Comparison of ENCODE assay signal across 10 mouse cellular contexts in the genomic region with DNA sequence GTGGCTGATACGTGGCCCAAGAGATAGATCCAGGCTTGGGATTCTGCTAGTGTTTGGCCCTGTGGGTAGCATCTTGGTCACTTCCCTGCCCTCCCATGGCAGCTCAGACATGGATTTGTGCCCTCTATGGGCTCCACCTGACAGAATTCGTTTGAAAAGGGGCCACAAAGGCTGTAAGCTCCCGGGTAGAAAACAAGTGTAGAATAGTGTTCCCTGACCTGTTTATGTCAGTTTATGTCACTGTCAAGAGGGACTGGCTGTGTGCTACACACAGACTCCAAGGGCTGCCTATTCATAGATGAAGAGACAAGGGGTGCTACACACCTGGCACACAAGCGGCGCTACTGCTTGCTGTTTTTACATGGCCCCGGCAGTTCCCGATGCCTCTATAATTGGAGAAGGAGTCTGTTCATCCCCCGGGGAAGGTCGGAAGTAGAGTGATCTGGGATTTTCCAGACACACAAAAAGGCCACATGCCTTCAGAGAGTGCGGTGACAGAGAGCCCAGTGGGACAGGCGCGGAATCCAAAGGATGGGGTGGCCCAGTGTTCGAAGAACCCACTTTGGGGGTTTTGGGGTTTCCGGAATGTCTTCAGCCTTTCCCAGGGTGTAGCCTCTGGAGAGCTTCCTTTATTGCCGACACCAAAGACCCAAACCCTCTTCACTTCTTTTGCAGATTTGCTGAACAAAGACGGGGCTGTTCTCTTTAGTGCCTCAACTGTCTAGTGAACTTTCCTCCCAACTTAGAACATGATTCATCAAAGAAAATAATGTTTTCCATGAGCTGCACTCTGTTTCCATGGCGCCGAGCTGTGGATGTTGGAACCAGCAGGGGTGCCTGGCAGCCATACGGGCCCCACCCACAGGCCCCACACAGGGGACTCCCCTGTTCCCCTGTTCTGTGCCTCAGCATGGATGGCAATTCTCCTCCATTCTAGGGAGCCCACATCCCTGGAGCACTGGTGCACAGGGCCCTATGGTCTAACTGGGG. TPM values are rescaled to one million over a fixed set of nuclear protein-coding genes. Genes with fewer than 3 reads are reported as not detected.
DNase-seq lines count a peak whose midpoint lies in the region; ATAC-seq lines count a peak whose summit lies in the region.
"Had no signal": no experiment of that assay in that cellular context is flagged by ENCODE, and none has a peak within 500 bp of the region (broad histone marks: within the 10 kb centered on the region; RNA-seq: fewer than 3 reads in every experiment).

No protein-coding gene starts in this region.

- peaks cover 12% of the 10 kb centered on the region; the same call in 1 of the 2 replicates for H3K27me3 ChIP-seq in midbrain, embryonic 10.5 days (ENCODE audit: low read depth, poor library complexity, severe bottlenecking)
- no peaks in the 10 kb centered on the region for H3K27me3 ChIP-seq in midbrain, embryonic 15.5 days (replicated peaks)

- peaks cover 40% of the 10 kb centered on the region for H3K4me1 ChIP-seq in midbrain, embryonic 10.5 days
- H3K4me1 ChIP-seq in midbrain, embryonic 15.5 days: peaks cover 14% of the 10 kb centered on the region

- no peak overlapping the region for H3K4me3 ChIP-seq in midbrain, embryonic 10.5 days
- no peak overlapping the region for H3K4me3 ChIP-seq in midbrain, embryonic 15.5 days
- H3K4me3 ChIP-seq: erythroblast, embryonic 14.5 days had no signal

- peak; percentile 9 for DNase-seq in midbrain, embryonic 10.5 days (ENCODE audit: low spot score)
- peak; percentile 65 for DNase-seq in gastrocnemius, postnatal 14 days
- DNase-seq in left cerebral cortex, adult 18-20 months (ENCODE audit: low spot score in 2 of 2): peak; percentile 57 to 70
- peak; percentile 72 for DNase-seq in right cerebral cortex, postnatal 25 days
- no peak for DNase-seq in B cell, adult 2 months
- no peak for DNase-seq in c-Kit-positive CD71-positive TER-119-positive erythroid progenitor cells, embryonic 14.5 days (ENCODE audit: low spot score)

- H3K36me3 ChIP-seq in midbrain, embryonic 10.5 days: no peaks in the 10 kb centered on the region
- H3K36me3 ChIP-seq in midbrain, embryonic 15.5 days (replicated peaks): no peaks in the 10 kb centered on the region
- H3K36me3 ChIP-seq: G1E had no signal

- no peak overlapping the region for H3K4me2 ChIP-seq in midbrain, embryonic 15.5 days

- H3K9me3 ChIP-seq in midbrain, embryonic 10.5 days (replicated peaks): no peaks in the 10 kb centered on the region
- no peaks in the 10 kb centered on the region for H3K9me3 ChIP-seq in midbrain, embryonic 15.5 days
- H3K9me3 ChIP-seq: G1E had no signal

- intact Hi-C loops in gastrocnemius, postnatal 14 days (cut with DNase I; ENCODE audit: low total_unique reads): loop anchor here (10.0 kb wide), 1 partner anchor 275 kb away; no protein-coding TSS in a partner anchor

- 85% methylated on average over 19 of the region's 19 CpGs for WGBS in midbrain, embryonic 10.5 days
- 78% methylated on average over 19 of the region's 19 CpGs for WGBS in midbrain, embryonic 15.5 days

- no peak overlapping the region for H3K9ac ChIP-seq in midbrain, embryonic 15.5 days

- ATAC-seq in midbrain, embryonic 15.5 days (replicated peaks): no peak
- no peak for ATAC-seq in megakaryocyte-erythroid progenitor cell, adult 5-6 weeks (replicated peaks; ENCODE audit: low FRiP score, low TSS enrichment, poor library complexity, severe bottlenecking)

- H3K27ac ChIP-seq in midbrain, embryonic 10.5 days (replicated peaks): no peak overlapping the region
- H3K27ac ChIP-seq in midbrain, embryonic 15.5 days: no peak overlapping the region

RNA-seq across cellular contexts. Expression of a gene that starts 4.0 kb away (rescaled TPM):
- 8.0 and 14.7 TPM in 2 replicates for polyA plus RNA-seq in midbrain, embryonic 10.5 days (2016; fragmentation: Nextera tagmentation; extraction: Ambion mirVana)
- 20.0 and 22.1 TPM in 2 replicates for polyA plus RNA-seq in midbrain, embryonic 15.5 days (2015; fragmentation: Nextera tagmentation; extraction: Ambion mirVana)
- total RNA-seq in gastrocnemius, postnatal 14 days (2021): 100 to 1,000 TPM; 223 to 260 TPM
- total RNA-seq in left cerebral cortex, adult 18-20 months (2021): 10 to 100 TPM; 48.6 to 52.8 TPM
- not detected in 2 replicates for total RNA-seq in megakaryocyte-erythroid progenitor cell, adult 5-6 weeks (2014; fragmentation: Nextera tagmentation)
- total RNA-seq in megakaryocyte-erythroid progenitor cell, adult 5-6 weeks (2017): not detected in 2 replicates
- polyA plus RNA-seq: erythroblast, embryonic 14.5 days; G1E had no signal

Comparison
In these comparisons a context has a peak if more than half of its experiments do, and no peak if none do; other contexts are left out.
1. DNase-seq: peak in midbrain, embryonic 10.5 days (single experiment), gastrocnemius, postnatal 14 days (single experiment), left cerebral cortex, adult 18-20 months (2 of 2) and right cerebral cortex, postnatal 25 days (single experiment); none in B cell, adult 2 months (0 of 2) and c-Kit-positive CD71-positive TER-119-positive erythroid progenitor cells, embryonic 14.5 days (single experiment).
2. RNA of a gene that starts 4.0 kb away (total RNA-seq): 223 to 260 TPM in gastrocnemius, postnatal 14 days and 48.6 to 52.8 TPM in left cerebral cortex, adult 18-20 months; not detected in megakaryocyte-erythroid progenitor cell, adult 5-6 weeks; every median in the first group is over 10 times any median in the second.